Mouse (Mus musculus) midbrain, embryonic 11.5 days (tissue): ENCODE measurements at regions not wholly inside any gene's neighbourhood (a gene's known extent, or its start where the extent isn't known, plus 50 kb on each side); places are given as distances from the start of the nearest gene placed in this dataset.

Source experiments
- ATAC-seq: fragments of 200-750 bp; cut with Nextera tagmentation; 2 replicates; pipeline ENCODE4 v1.8.0; 2017; ENCODE audit warnings: moderate TSS enrichment, moderate library complexity; ENCODE audit not compliant: low FRiP score
- DNase-seq: peaks from one replicate; pipeline ENCODE4 v3.0.0; 2015; ENCODE audit warnings: low spot score; ENCODE audit errors: missing footprints
- H3K27ac ChIP-seq: fragments of 300-500 bp; sonication (generic); 2 replicates; pipeline ENCODE4 v1.5.1; 2014; ENCODE audit warnings: low read depth, low read length
- H3K27me3 ChIP-seq: fragments of 300-500 bp; sonication (generic); 2 replicates; pipeline ENCODE4 v1.6.1; 2014; ENCODE audit warnings: mild to moderate bottlenecking, low read length, moderate library complexity, mixed read lengths; ENCODE audit not compliant: control insufficient read depth, insufficient read depth
- H3K36me3 ChIP-seq: fragments of 300-500 bp; sonication (generic); 2 replicates; pipeline ENCODE4 v1.6.1; 2014; ENCODE audit warnings: mild to moderate bottlenecking, low read length, moderate library complexity, mixed read lengths; ENCODE audit not compliant: control insufficient read depth, insufficient read depth
- H3K4me1 ChIP-seq: fragments of 300-500 bp; sonication (generic); 2 replicates; pipeline ENCODE4 v1.6.1; 2014; ENCODE audit warnings: low read length; ENCODE audit not compliant: control insufficient read depth, insufficient read depth
- H3K4me2 ChIP-seq: fragments of 300-500 bp; sonication (generic); 2 replicates; pipeline ENCODE4 v1.6.1; 2014; ENCODE audit warnings: mild to moderate bottlenecking, moderate library complexity
- H3K4me3 ChIP-seq: fragments of 300-500 bp; sonication (generic); 2 replicates; pipeline ENCODE4 v1.5.1; 2014; ENCODE audit warnings: low read depth, low read length
- H3K9ac ChIP-seq: fragments of 300-500 bp; sonication (generic); 2 replicates; pipeline ENCODE4 v1.6.1; 2014; ENCODE audit warnings: low read length
- H3K9me3 ChIP-seq: fragments of 300-500 bp; sonication (generic); 2 replicates; pipeline ENCODE4 v1.6.1; 2016; ENCODE audit warnings: low read length; ENCODE audit not compliant: control insufficient read depth
- WGBS: fragments of 180-500 bp; shearing (Covaris S2); extraction: QIAGEN DNeasy Blood & Tissue Kit; methylation state at CpG from one replicate; pipeline ENCODE4 v1.1.7; 2014; 5-methylcytosine and 5-hydroxymethylcytosine counted together

GRCm38 (mm10) chr16:27962811-27963210 lies 574.1 kb downstream of the Ccdc50 start:
- Histone ChIP-seq H3K36me3 (no peaks in the 10 kb centered on the region), H3K27ac (no peak overlapping the region), H3K4me2 (no peak overlapping the region), H3K9me3 (no peaks in the 10 kb centered on the region), H3K4me3 (no peak overlapping the region), H3K9ac (no peak overlapping the region), H3K27me3 (no peaks in the 10 kb centered on the region), H3K4me1 (no peaks in the 10 kb centered on the region)
- ATAC-seq (no peak), DNase-seq (no peak)
- 85% methylated on average over 2 of the region's 2 CpGs for WGBS

- DNase-seq = no peak
- Histone ChIP-seq H3K4me3 (no peak overlapping the region), H3K9ac (no peak overlapping the region), H3K4me2 (no peak overlapping the region), H3K27me3 (no peaks in the 10 kb centered on the region), H3K4me1 (no peaks in the 10 kb centered on the region), H3K36me3 (no peaks in the 10 kb centered on the region), H3K9me3 (no peaks in the 10 kb centered on the region), H3K27ac (no peak overlapping the region)
- no peak for ATAC-seq
- WGBS = 92% methylated on average over 4 of the region's 4 CpGs
Measured at GRCm38 (mm10) chr16:27978730-27979440, 590.2 kb downstream of the Ccdc50 start.

GRCm38 (mm10) chr16:28015276-28015897 lies 626.7 kb downstream of the Ccdc50 start:
- Histone ChIP-seq H3K4me3 (no peak overlapping the region), H3K4me2 (no peak overlapping the region), H3K27me3 (no peaks in the 10 kb centered on the region), H3K9me3 (no peaks in the 10 kb centered on the region), H3K4me1 (no peaks in the 10 kb centered on the region), H3K36me3 (no peaks in the 10 kb centered on the region), H3K9ac (no peak overlapping the region), H3K27ac (no peak overlapping the region)
- DNase-seq (peak; percentile 84), ATAC-seq (no peak)
- WGBS = 63% methylated on average over 6 of the region's 6 CpGs

GRCm38 (mm10) chr16:28018311-28018710 lies 629.6 kb downstream of the Ccdc50 start:
- Histone ChIP-seq H3K27ac (no peak overlapping the region), H3K4me1 (no peaks in the 10 kb centered on the region), H3K9me3 (no peaks in the 10 kb centered on the region), H3K9ac (no peak overlapping the region), H3K4me3 (no peak overlapping the region), H3K27me3 (no peaks in the 10 kb centered on the region), H3K4me2 (no peak overlapping the region), H3K36me3 (no peaks in the 10 kb centered on the region)
- DNase-seq = no peak
- no peak for ATAC-seq

- peaks cover 3% of the 10 kb centered on the region for H3K4me1 ChIP-seq
- no peak overlapping the region for H3K4me3 ChIP-seq
- DNase-seq = no peak
- WGBS = 31% methylated on average over 2 of the region's 2 CpGs
- H3K36me3 ChIP-seq = no peaks in the 10 kb centered on the region
- no peak overlapping the region for H3K27ac ChIP-seq
- no peak overlapping the region for H3K9ac ChIP-seq
- no peak for ATAC-seq
- no peak overlapping the region for H3K4me2 ChIP-seq
- no peaks in the 10 kb centered on the region for H3K27me3 ChIP-seq
- no peaks in the 10 kb centered on the region for H3K9me3 ChIP-seq
Measured at GRCm38 (mm10) chr16:28038954-28039353, 650.3 kb downstream of the Ccdc50 start.

- H3K27ac ChIP-seq = no peak overlapping the region
- no peak overlapping the region for H3K4me2 ChIP-seq
- 15% methylated on average over 2 of the region's 2 CpGs for WGBS
- ATAC-seq = peak; percentile 80
- DNase-seq = peak; percentile 86
- H3K27me3 ChIP-seq = no peaks in the 10 kb centered on the region
- no peak overlapping the region for H3K9ac ChIP-seq
- H3K9me3 ChIP-seq = no peaks in the 10 kb centered on the region
- H3K4me1 ChIP-seq = peaks cover 3% of the 10 kb centered on the region
- no peak overlapping the region for H3K4me3 ChIP-seq
- H3K36me3 ChIP-seq = no peaks in the 10 kb centered on the region
Measured at GRCm38 (mm10) chr16:28043046-28043445, 654.4 kb downstream of the Ccdc50 start.

- no peaks in the 10 kb centered on the region for H3K36me3 ChIP-seq
- H3K4me1 ChIP-seq = no peaks in the 10 kb centered on the region
- H3K27me3 ChIP-seq = no peaks in the 10 kb centered on the region
- ATAC-seq (peak; percentile 74), DNase-seq (no peak)
- H3K9me3 ChIP-seq = no peaks in the 10 kb centered on the region
- H3K9ac ChIP-seq = no peak overlapping the region
- H3K27ac ChIP-seq = no peak overlapping the region
- no peak overlapping the region for H3K4me2 ChIP-seq
- H3K4me3 ChIP-seq = no peak overlapping the region
- 67% methylated on average over 5 of the region's 5 CpGs for WGBS
Measured at GRCm38 (mm10) chr16:28064785-28065301, 676.2 kb downstream of the Ccdc50 start.

- Histone ChIP-seq H3K9me3 (no peaks in the 10 kb centered on the region), H3K36me3 (no peaks in the 10 kb centered on the region), H3K27ac (no peak overlapping the region), H3K4me2 (no peak overlapping the region), H3K4me3 (no peak overlapping the region), H3K4me1 (no peaks in the 10 kb centered on the region), H3K27me3 (no peaks in the 10 kb centered on the region), H3K9ac (no peak overlapping the region)
- DNase-seq (no peak), ATAC-seq (no peak)
- 63% methylated on average over 7 of the region's 7 CpGs for whole genome bisulfite sequencing
Measured at GRCm38 (mm10) chr16:28082891-28083649, 669.8 kb downstream of the Fgf12 start.
